Mouse (Mus musculus) heart, adult 11 months (tissue): ENCODE results near the gene Wnk1.

Source experiments
- DNase-seq: peaks from one replicate; pipeline ENCODE4 v3.0.0; 2022

Wnk1 gene

GRCm38 (mm10) chr6:120039668-120040556 is 1.4 kb upstream of the Wnk1 start:
- peak; percentile 98 for DNase-seq

DNA sequence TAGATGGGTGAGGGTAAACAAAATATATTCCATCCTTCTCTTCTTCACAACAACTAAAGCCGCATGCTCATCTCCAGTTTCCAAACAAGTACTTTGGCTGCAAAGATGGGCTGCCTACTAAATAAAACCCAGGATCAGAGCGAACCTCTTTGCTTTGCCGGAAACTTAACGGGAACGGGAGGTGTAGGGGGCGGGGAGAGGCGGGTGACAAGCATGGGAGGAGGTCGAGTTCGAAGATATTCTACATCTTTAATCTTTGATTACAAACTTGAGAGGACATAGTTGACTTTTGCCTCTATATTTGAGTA is 738 bp upstream of the Wnk1 start:
- DNase-seq: peak; percentile 95

- peak; percentile 98 for DNase-seq
Observed at GRCm38 (mm10) chr6:120037636-120038365, 671 bp downstream of the Wnk1 start.

DNA sequence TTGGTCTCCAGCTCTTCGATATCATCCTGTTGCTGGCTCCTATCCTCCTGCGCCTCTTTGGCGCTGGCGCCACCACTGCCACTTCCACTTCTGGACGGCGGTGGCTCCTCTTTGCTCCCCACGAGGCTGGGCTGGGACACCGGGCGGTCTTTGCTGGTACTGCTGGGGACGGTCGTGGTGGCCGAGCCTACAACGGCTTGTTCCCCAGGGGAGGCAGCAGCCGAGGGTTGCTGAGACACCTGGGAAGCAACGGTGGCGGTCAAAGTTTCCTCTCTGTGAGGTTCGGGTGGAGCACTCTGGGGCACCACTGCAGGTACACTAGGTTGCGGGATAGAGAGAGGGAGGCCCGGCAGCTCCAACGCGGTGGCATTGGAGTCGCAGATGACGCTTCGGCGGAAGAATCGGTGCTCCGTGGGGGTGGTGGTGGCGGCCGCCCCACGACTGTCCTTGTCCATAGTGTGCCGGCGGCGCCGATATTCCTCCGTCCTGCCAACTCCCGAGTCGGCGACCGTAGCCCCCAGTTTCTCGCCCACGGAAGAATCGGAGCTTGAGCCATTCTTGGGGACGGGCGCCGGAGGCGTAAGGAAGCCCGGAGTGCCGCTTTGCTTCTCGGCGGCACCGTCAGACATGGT is 1.4 kb downstream of the Wnk1 start:
- DNase-seq: peak; percentile 98

- DNase-seq: no peak
Observed at GRCm38 (mm10) chr6:120024577-120024976, 13.9 kb downstream of the Wnk1 start.

- DNase-seq: no peak
Observed at GRCm38 (mm10) chr6:120023746-120024145, 14.7 kb downstream of the Wnk1 start.

- no peak for DNase-seq
Observed at GRCm38 (mm10) chr6:120022042-120022441, 16.4 kb downstream of the Wnk1 start.

DNA sequence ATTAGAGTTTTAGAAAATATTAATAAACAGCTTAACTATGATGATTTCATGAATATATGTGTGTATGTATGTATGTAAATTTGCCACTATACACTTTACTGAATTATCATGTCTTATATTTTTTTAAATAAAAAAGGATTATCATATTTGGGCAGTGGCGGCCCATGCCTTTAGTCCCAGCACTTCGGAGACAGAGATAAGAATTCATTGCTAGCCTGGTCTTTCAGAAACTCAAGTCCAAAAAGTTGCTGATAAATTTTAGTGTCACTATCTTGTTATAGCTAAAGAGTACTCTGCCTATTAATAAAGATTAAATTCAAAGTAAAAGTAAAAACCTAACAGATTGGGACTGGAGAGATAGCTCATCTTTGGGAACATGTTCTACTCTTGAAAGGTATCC is 18.8 kb downstream of the Wnk1 start:
- DNase-seq: no peak

DNA sequence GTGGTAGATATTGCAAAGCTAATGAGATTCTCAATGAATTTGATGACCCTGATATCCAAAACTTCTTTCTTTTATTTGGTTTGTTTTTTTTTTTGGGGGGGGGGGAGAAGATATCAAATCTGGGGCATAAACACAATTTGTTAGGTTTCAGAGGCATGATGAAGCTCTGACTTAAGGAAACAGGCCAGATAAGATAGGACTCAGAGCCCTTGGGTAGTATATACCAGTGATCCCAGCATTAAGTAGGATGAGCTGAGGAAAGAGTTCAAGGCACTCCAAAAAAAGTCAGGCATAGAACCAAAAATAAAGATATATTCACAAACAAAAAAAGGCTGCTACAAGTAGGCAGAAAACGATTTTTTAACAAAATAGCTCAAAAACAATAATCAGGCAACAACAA is 25.3 kb downstream of the Wnk1 start:
- no peak for DNase-seq

GRCm38 (mm10) chr6:120011440-120011839 is 27.0 kb downstream of the Wnk1 start:
- no peak for DNase-seq

- DNase-seq: no peak
Observed at GRCm38 (mm10) chr6:120011001-120011400, 27.5 kb downstream of the Wnk1 start.

DNA sequence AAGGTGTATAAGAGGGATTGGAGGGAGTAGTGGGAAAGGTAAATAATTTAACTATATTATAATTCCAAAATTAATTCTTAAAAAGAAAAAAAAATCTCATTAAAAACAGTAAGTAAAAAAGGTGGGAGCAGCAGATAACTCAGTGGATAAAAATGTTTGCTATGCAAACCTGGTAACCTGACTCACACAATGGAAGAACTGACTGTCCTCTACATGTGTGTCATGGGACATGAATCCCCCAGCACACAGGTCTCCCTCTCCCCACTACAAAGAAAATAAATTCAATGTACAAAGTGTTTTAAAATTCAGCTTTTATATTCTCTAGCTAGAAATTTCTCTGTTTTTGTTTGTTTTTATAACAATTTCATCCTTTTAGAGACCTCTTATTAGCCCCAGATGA is 27.9 kb downstream of the Wnk1 start:
- no peak for DNase-seq

GRCm38 (mm10) chr6:120001718-120002117 is 36.8 kb downstream of the Wnk1 start:
- no peak for DNase-seq

DNA sequence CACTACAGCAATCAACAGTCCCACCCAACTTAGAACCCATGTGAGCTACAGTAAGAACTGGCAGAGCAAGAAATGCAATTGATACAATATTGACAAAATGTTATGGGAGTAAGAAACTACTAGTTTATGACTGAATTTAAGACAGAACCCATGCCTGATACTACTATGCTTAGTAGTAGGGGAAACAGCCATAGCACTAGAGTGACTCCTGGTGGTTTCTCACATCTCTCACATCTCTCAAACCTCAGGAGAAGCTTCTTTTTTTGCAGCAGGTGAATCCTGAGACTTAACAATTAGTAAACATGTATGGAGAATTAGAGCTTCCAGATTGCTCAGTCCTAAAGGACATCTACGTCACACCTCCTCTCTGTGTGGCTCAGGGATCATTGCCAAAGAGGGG is 42.0 kb downstream of the Wnk1 start:
- no peak for DNase-seq

DNA sequence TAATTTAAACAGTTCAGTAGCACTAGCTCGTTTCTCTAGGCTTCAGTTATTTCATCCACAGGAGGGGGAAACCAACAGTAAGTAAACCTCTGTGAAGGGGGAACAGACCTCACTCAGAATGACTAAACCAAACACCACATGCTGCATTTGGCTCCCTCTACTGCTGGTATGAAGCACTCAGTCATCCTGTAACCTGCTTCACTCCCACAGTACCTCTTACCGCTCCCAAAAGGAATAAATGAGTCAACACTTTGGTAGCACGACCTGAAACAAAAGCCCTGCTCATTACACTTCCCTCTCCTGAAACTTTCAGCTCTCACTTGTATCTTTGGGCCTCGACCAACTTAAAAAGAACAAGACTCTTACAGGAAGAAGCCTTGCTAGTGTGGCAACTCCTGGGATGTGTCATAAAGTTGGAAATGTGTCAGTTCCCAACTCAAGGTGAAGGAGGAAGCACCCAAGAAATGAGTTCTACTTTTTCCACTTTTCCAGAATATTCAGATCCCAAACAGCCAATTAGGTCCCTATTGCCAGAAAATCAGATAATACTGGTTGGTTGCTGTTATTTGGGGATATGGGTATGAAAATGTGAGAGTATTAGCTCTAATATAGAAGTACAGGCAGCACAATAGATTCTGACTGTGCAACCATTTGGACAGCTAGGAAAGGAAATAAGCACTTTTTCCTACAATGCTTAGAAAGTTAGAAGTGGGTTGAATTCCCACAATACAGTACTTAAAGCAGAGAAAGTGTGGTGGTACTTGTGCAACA is 114.1 kb downstream of the Wnk1 start:
- peak; percentile 62 for DNase-seq

DNA sequence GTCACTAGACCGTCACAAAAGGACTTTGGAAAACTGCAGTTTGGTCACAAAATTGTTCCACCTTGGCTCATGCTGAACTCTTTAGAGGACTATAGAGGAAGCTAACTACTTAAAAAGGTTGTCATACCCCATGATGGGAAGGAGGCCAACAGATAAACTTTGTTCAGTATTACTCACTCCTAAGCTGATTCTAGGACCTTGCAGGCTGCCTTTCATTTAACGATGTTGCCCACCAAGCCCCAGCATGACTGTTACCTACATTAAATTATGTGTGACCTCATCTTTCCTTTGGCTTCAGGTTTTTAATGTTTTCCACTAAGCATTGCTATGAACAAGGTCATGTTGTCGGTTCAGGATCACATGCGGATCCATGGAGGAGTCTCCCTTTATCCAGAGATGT is 115.9 kb downstream of the Wnk1 start:
- DNase-seq: peak; percentile 51

DNA sequence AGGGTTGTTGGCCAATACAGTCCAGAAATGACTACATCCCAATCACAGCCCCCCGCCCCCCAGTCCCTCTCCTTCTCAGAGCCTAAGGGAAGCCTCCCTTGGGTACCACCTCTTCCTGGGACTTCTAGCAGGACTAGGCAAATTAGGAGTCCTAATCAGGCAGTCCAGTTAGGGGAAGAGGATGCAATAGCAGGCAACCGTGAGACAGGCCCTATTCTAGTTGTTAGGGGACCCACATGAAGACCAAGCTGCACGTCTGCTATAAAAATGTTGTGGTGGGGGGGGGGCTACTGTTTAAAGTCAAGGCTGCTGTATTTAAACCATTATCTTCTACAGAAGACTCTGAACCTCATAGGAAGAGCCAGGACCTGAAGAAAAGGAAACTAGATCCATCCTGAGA is 116.3 kb downstream of the Wnk1 start:
- peak; percentile 72 for DNase-seq

- DNase-seq: peak; percentile 95
Observed at GRCm38 (mm10) chr6:119918561-119919181, 119.8 kb downstream of the Wnk1 start.

- peak; percentile 68 for DNase-seq
Observed at GRCm38 (mm10) chr6:119915710-119916109, 122.8 kb downstream of the Wnk1 start.

- no peak for DNase-seq
Observed at GRCm38 (mm10) chr6:119912046-119912445, 126.4 kb downstream of the Wnk1 start.

GRCm38 (mm10) chr6:119905461-119905860 is 133.0 kb downstream of the Wnk1 start:
- no peak for DNase-seq

GRCm38 (mm10) chr6:119903081-119903789 is 135.2 kb downstream of the Wnk1 start:
- DNase-seq: peak; percentile 86
